Mouse (Mus musculus) large intestine, adult 2 months (tissue): ENCODE measurements around the gene Mrpl14. TPM values are rescaled to one million over a fixed set of nuclear protein-coding genes. Genes with fewer than 3 reads are reported as not detected.

ENCODE experiments used
- DNase-seq: peaks from one replicate; pipeline ENCODE4 v3.0.0-alpha.2; 2012; ENCODE audit warnings: low read depth, low spot score
- WGBS: fragments of 180-500 bp; shearing (Covaris S2); methylation state at CpG from one replicate; pipeline ENCODE4 v1.1.7; 2018; 5-methylcytosine and 5-hydroxymethylcytosine counted together
- polyA plus RNA-seq: library from polyadenylated mRNA; depleted of rRNA; stranded (reverse); fragments of >200 nt; gene quantifications from 2 replicates; pipeline ENCODE4 v1.2.3, GENCODE M21; 2012

Gene Mrpl14
- polyA plus RNA-seq, 1 experiment = 112 TPM

- 1% methylated on average over 58 of the region's 58 CpGs for WGBS
- no peak for DNase-seq
These were observed 690 bp upstream of the Mrpl14 start for GRCm38 (mm10) chr17:45685171-45686092.

- WGBS = 2% methylated on average over 12 of the region's 12 CpGs
- DNase-seq = no peak
These were observed 594 bp downstream of the Mrpl14 start, which contains the start of gene Tmem63b for GRCm38 (mm10) chr17:45686716-45687115. TSS of gene Tmem63b (minus strand) at chr17:45686905.

- WGBS = 36% methylated on average over 9 of the region's 9 CpGs
These were observed 3.0 kb downstream of the Mrpl14 start for GRCm38 (mm10) chr17:45689120-45689519.

GRCm38 (mm10) chr17:45690044-45690443, 3.9 kb downstream of the Mrpl14 start:
- DNase-seq = no peak
- 87% methylated on average over 4 of the region's 4 CpGs for WGBS

More at GRCm38 (mm10) chr17:45689120-45689519, 3.0 kb downstream of the Mrpl14 start:
- no peak for DNase-seq

GRCm38 (mm10) chr17:45692159-45692558, 6.0 kb downstream of the Mrpl14 start:
- WGBS = 54% methylated on average over 5 of the region's 5 CpGs
- DNase-seq = no peak

- 59% methylated on average over 18 of the region's 18 CpGs for WGBS
These were observed 7.9 kb downstream of the Mrpl14 start for GRCm38 (mm10) chr17:45693812-45694565.

GRCm38 (mm10) chr17:45695227-45696120, 9.4 kb downstream of the Mrpl14 start:
- 56% methylated on average over 23 of the region's 23 CpGs for WGBS
- DNase-seq = no peak

More at GRCm38 (mm10) chr17:45693812-45694565, 7.9 kb downstream of the Mrpl14 start:
- DNase-seq = no peak

- WGBS = 88% methylated on average over 9 of the region's 9 CpGs
- no peak for DNase-seq
These were observed 10.9 kb downstream of the Mrpl14 start for GRCm38 (mm10) chr17:45696981-45697380.

GRCm38 (mm10) chr17:45698368-45698767, 12.2 kb downstream of the Mrpl14 start:
- DNase-seq = no peak

GRCm38 (mm10) chr17:45699039-45699740, 13.1 kb downstream of the Mrpl14 start:
- 27% methylated on average over 3 of the region's 3 CpGs for WGBS

More at GRCm38 (mm10) chr17:45698368-45698767, 12.2 kb downstream of the Mrpl14 start:
- 64% methylated on average over 6 of the region's 6 CpGs for WGBS

GRCm38 (mm10) chr17:45700496-45701235, 14.5 kb downstream of the Mrpl14 start:
- no peak for DNase-seq
- WGBS = 39% methylated on average over 13 of the region's 16 CpGs

More at GRCm38 (mm10) chr17:45699039-45699740, 13.1 kb downstream of the Mrpl14 start:
- peak; percentile 80 for DNase-seq

- WGBS = 71% methylated on average over 9 of the region's 9 CpGs
- no peak for DNase-seq
These were observed 15.1 kb downstream of the Mrpl14 start for GRCm38 (mm10) chr17:45701236-45701591.

- 19% methylated on average over 4 of the region's 4 CpGs for WGBS
- DNase-seq = no peak
These were observed 16.1 kb downstream of the Mrpl14 start for GRCm38 (mm10) chr17:45702254-45702653.

- WGBS = 43% methylated on average over 7 of the region's 7 CpGs
- DNase-seq = no peak
These were observed 17.1 kb downstream of the Mrpl14 start for GRCm38 (mm10) chr17:45703187-45703586.

- DNase-seq = no peak
- 72% methylated on average over 5 of the region's 5 CpGs for WGBS
These were observed 20.7 kb downstream of the Mrpl14 start for GRCm38 (mm10) chr17:45706796-45707195.

- WGBS = 42% methylated on average over 3 of the region's 3 CpGs
- DNase-seq = no peak
These were observed 21.3 kb downstream of the Mrpl14 start for GRCm38 (mm10) chr17:45707376-45707775.

- WGBS = 79% methylated on average over 8 of the region's 8 CpGs
- DNase-seq = no peak
These were observed 22.1 kb downstream of the Mrpl14 start for GRCm38 (mm10) chr17:45708179-45708578.

GRCm38 (mm10) chr17:45709829-45710228, 23.7 kb downstream of the Mrpl14 start:
- DNase-seq = no peak
- WGBS = 63% methylated on average over 3 of the region's 3 CpGs
